Mouse (Mus musculus) bone marrow, adult 2 months (tissue): ENCODE data around the gene Galnt18. TPM values are rescaled to one million over a fixed set of nuclear protein-coding genes. Genes with fewer than 3 reads are reported as not detected.

Experiments used
- H3K27ac ChIP-seq: fragments of 200-500 bp; 2 replicates; pipeline ENCODE4 v1.5.1; 2012; ENCODE audit warnings: low read depth, mild to moderate bottlenecking, control low read depth, inconsistent platforms, low read length; ENCODE audit not compliant: control insufficient read depth, poor library complexity, insufficient read depth
- H3K4me1 ChIP-seq: fragments of 200-500 bp; 2 replicates; pipeline ENCODE4 v1.6.1; 2011; ENCODE audit warnings: low read length; ENCODE audit not compliant: control insufficient read depth, insufficient read depth
- H3K4me3 ChIP-seq: fragments of 200-500 bp; replicated peaks from 2 replicates; pipeline ENCODE3; 2011; ENCODE audit warnings: mild to moderate bottlenecking, low read depth, low read length, control low read depth; ENCODE audit not compliant: control insufficient read depth
- CTCF ChIP-seq: fragments of 200-500 bp; IDR thresholded peaks from 2 replicates; pipeline ENCODE4 v1.5.1; 2011; ENCODE audit warnings: low read length, control low read depth; ENCODE audit not compliant: control insufficient read depth, insufficient read depth
- POLR2A ChIP-seq: fragments of 200-500 bp; IDR thresholded peaks from 2 replicates; pipeline ENCODE4 v1.6.1; 2011; ENCODE audit warnings: low read depth, mild to moderate bottlenecking, control low read depth, low read length, borderline replicate concordance; ENCODE audit not compliant: control insufficient read depth
- WGBS: fragments of 180-500 bp; shearing (Covaris S2); methylation state at CpG from one replicate; pipeline ENCODE4 v1.1.7; 2018; 5-methylcytosine and 5-hydroxymethylcytosine counted together
- polyA plus RNA-seq: library from polyadenylated mRNA; stranded (reverse); fragments of >200 nt; gene quantifications from 2 replicates; pipeline ENCODE4 v1.2.4, GENCODE M21; 2011; ENCODE audit warnings: low replicate concordance; ENCODE audit not compliant: missing spikeins, insufficient read depth, insufficient read length

Gene Galnt18
- polyA plus RNA-seq, 1 experiment, result 2.2 TPM

DNA sequence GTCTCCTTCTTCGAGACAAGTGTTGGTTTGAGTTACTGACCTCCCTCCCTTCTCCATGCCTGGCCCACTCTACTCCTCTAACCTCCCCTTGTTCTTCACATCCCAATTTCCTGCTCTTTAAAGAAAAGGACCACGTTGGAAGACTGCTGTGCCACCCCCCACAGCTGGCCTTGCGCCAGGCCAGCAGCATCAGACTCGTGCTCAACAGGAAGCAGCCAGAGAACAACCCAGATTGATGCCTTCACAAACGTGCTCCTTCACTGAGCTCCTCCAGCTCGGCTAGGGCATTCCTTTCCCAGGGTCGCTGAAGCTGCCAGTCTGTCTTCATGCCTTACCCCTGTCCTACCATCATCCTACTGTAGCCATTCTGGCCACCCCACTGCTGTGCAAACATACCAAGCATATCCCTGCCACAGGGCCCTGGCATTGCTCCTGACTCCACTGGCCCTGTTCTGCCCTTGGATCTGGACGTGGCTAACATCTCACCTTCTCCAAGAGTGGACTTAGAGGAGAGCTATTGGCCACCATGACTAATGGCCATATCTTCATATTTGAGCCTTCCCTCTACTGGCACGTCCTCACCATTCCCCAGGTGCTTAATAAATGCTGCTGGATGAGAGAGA, 13.5 kb downstream of the Galnt18 start:
- TF ChIP-seq CTCF (no peak), POLR2A (no peak)
- WGBS, result 49% methylated on average over 9 of the region's 9 CpGs
- Histone ChIP-seq H3K4me1 (no peaks in the 10 kb centered on the region), H3K4me3 (no peak overlapping the region), H3K27ac (no peak overlapping the region)

- Histone ChIP-seq H3K4me1 (no peaks in the 10 kb centered on the region), H3K4me3 (no peak overlapping the region), H3K27ac (no peak overlapping the region)
- no peak for TF ChIP-seq POLR2A
- TF ChIP-seq CTCF, result no peak
- 51% methylated on average over 6 of the region's 6 CpGs for WGBS
These were observed 17.0 kb downstream of the Galnt18 start for GRCm38 (mm10) chr7:111762754-111763153.

DNA sequence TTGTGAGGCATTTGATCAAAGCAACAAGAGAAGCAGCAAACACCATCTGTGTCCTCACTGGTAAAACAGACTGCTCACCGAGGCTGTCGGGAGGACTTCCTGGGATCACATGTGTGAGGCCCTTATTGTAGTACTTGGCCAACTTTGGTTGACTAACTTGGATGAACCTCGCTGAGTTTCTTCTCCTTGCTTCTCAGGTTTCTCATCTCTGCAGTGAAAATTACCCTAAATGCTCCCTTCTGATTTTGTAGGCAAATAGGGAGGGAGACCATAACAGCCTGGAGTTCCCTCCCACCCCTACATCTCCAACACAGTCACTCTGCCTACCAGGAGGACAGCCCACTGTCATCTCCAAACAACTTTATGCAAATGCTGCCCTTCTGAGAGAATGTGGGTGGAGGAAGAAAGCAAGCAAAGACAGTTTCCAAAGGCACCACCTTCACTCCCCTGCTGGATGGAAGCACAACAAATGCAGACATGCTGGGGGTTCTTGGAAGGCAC, 31.2 kb downstream of the Galnt18 start:
- 78% methylated on average over 3 of the region's 3 CpGs for WGBS

GRCm38 (mm10) chr7:111744770-111745169, 35.0 kb downstream of the Galnt18 start:
- TF ChIP-seq CTCF, result no peak
- TF ChIP-seq POLR2A, result no peak
- Histone ChIP-seq H3K4me1 (no peaks in the 10 kb centered on the region), H3K4me3 (no peak overlapping the region), H3K27ac (no peak overlapping the region)

More for the DNA sequence above, 31.2 kb downstream of the Galnt18 start:
- Histone ChIP-seq H3K4me1 (no peaks in the 10 kb centered on the region), H3K27ac (no peak overlapping the region), H3K4me3 (no peak overlapping the region)
- no peak for TF ChIP-seq CTCF
- no peak for TF ChIP-seq POLR2A

- Histone ChIP-seq H3K4me3 (no peak overlapping the region), H3K4me1 (no peaks in the 10 kb centered on the region), H3K27ac (no peak overlapping the region)
- WGBS, result 40% methylated on average over 2 of the region's 2 CpGs
- no peak for TF ChIP-seq CTCF
- no peak for TF ChIP-seq POLR2A
These were observed 38.2 kb downstream of the Galnt18 start for GRCm38 (mm10) chr7:111741595-111741994.

GRCm38 (mm10) chr7:111740091-111740490, 39.7 kb downstream of the Galnt18 start:
- H3K4me1 ChIP-seq, result no peaks in the 10 kb centered on the region
- H3K27ac ChIP-seq, result no peak overlapping the region
- TF ChIP-seq CTCF, result no peak
- TF ChIP-seq POLR2A, result no peak
- no peak overlapping the region for H3K4me3 ChIP-seq
- 74% methylated on average over 6 of the region's 6 CpGs for WGBS

- Histone ChIP-seq H3K4me1 (no peaks in the 10 kb centered on the region), H3K4me3 (no peak overlapping the region), H3K27ac (no peak overlapping the region)
- TF ChIP-seq CTCF (no peak), POLR2A (no peak)
- 63% methylated on average over 5 of the region's 5 CpGs for WGBS
These were observed 40.4 kb downstream of the Galnt18 start for GRCm38 (mm10) chr7:111739371-111739765.

- TF ChIP-seq CTCF (no peak), POLR2A (no peak)
- WGBS, result 71% methylated on average over 10 of the region's 10 CpGs
- Histone ChIP-seq H3K27ac (no peak overlapping the region), H3K4me1 (no peaks in the 10 kb centered on the region), H3K4me3 (no peak overlapping the region)
These were observed 41.1 kb downstream of the Galnt18 start for GRCm38 (mm10) chr7:111738456-111739370.
